Comparison of ENCODE assay signal across 1 mouse cellular context in the genomic region with DNA sequence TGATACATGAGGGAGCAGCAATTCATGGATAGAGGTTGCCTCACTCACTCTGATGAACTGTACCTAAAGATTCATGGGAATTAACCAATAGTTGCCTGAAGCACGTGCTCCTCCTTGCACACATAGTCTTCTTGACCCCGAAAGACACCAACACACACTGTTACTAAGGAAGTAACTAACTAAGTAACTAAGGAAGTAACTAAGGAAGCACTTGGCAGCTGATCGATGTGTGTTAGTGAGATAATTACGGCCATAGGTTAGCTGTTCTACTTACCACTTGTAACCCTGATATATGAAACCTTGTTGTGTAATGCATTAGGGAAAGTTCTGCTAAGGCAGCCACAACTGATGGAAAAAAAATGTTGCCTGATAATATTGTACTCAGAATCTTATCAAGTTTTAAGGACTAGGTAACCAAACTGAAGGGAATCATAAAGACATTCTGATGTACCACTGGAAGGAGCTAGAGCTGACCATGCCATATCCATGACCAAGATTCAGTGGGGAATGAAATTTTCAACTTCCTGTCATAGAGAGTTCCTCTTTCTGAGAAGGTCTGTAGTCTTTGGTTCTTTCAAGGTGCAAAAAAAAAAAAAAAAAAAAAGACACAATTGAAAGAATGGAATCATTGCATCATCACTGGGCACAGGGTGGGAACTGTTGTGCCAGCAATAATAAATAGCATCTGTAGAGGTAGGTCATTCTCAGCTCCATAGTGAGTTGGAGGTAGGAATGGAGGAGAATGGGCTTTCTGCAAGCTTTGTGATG.
TF ChIP-seq lines count a peak whose summit lies in the region.

No protein-coding gene starts in this region.

TF ChIP-seq in CH12.LX, 34 proteins besides CTCF, POLR2A, EP300 and RAD21:
- TF ChIP-seq TBP (conservative IDR thresholded peaks at IDR 0.05; ENCODE audit: low read depth, low read length) = no peak
- peak; percentile 31; the same call in 1 of the 2 replicates for TF ChIP-seq ZNF384 (IDR thresholded peaks at IDR 0.05; ENCODE audit: low read depth, low read length)
